Mouse (Mus musculus) gonadal fat pad, adult 2 months (tissue): ENCODE data around the gene Rpp25l. TPM values are rescaled to one million over a fixed set of nuclear protein-coding genes. Genes with fewer than 3 reads are reported as not detected.
"Not testable (repeated sequence)": the region's sequence is repeated elsewhere in the genome, so short reads cannot be mapped to it uniquely, and the experiment has no call there.

ENCODE experiments used
- DNase-seq: peaks from one replicate; pipeline ENCODE4 v3.0.0-alpha.2; 2012; ENCODE audit warnings: low read depth
- polyA plus RNA-seq: library from polyadenylated mRNA; depleted of rRNA; stranded (reverse); fragments of >200 nt; gene quantifications from 2 replicates; pipeline ENCODE4 v1.2.3, GENCODE M21; 2012

The Rpp25l gene
- polyA plus RNA-seq, 1 experiment: 36.2 TPM

GRCm38 (mm10) chr4:41696930-41697841 is 16.1 kb downstream of the Rpp25l start, which contains the start of gene Cntfr:
Gene Cntfr, minus strand, starts transcription at chr4:41697089.
- not testable (repeated sequence) for DNase-seq

GRCm38 (mm10) chr4:41696452-41696851 is 16.9 kb downstream of the Rpp25l start:
- not testable (repeated sequence) for DNase-seq

DNA sequence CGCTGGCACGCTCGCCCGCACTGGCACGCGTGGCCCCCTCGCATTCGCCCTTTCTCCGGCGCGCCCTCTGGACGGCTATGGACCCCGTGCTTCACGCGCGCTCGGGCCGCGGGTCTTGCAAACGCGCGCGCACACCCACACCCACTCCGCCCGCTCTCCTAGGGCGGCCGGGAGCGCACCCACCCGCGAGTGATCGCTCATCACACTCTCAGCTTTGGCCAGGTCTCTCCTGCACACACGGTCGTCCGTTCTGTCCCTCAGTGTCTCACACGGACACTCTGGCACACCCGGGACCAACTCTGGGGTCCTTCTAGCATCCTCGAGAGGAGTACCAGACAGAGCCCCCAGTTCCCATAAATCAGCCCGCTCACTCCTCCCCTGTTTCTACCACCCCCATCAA is 17.5 kb downstream of the Rpp25l start:
- DNase-seq: not testable (repeated sequence)

GRCm38 (mm10) chr4:41693511-41693910 is 19.8 kb downstream of the Rpp25l start:
- DNase-seq: not testable (repeated sequence)

DNA sequence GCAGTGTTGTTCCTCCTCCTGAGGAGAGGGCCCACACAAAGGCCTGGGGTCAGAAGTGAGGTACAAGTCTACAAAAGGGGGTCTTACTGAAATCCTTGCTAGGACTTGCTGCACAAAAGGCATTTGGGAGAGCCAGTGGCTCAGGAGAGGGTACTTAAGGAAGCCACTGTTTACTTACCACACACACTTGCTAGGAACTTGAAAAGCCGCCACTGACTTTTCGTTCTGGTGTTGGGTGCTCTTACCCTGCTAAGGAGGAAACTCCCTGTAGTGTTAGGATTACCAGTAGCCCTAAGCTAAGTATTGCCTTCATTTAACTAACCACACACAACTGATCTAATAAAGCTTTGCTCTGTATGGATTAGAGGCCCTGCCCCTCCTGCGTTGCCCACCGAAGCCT is 23.3 kb downstream of the Rpp25l start:
- not testable (repeated sequence) for DNase-seq

GRCm38 (mm10) chr4:41688562-41688961 is 24.8 kb downstream of the Rpp25l start:
- DNase-seq: not testable (repeated sequence)

- DNase-seq: not testable (repeated sequence)
These were observed 27.3 kb downstream of the Rpp25l start for GRCm38 (mm10) chr4:41685882-41686492.

DNA sequence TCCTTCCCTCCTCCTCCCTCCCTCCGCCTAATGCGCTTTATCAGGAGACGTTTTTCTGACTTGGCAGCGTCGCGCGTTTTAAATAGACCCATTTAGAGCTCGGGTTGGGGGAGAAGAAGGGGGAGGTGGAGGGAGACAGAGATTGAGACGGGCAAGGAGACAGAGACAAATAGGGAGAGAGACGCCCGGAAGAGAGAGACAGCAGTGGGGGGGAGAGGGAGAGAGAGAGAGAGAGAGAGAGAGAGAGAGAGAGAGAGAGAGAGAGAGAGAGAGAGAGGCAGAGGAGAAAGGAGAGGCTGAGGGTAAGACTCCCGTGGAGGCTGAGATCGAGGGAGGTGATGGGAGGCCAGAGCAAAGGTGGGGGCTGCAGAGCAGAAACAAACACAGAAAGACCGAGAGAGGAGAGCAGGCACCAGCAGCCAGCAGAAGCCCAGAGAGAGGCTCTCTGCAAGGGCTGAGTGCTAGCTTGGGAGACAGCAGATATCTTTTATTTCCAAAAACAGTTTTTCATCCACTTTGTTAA is 28.3 kb downstream of the Rpp25l start:
- DNase-seq: not testable (repeated sequence)

DNA sequence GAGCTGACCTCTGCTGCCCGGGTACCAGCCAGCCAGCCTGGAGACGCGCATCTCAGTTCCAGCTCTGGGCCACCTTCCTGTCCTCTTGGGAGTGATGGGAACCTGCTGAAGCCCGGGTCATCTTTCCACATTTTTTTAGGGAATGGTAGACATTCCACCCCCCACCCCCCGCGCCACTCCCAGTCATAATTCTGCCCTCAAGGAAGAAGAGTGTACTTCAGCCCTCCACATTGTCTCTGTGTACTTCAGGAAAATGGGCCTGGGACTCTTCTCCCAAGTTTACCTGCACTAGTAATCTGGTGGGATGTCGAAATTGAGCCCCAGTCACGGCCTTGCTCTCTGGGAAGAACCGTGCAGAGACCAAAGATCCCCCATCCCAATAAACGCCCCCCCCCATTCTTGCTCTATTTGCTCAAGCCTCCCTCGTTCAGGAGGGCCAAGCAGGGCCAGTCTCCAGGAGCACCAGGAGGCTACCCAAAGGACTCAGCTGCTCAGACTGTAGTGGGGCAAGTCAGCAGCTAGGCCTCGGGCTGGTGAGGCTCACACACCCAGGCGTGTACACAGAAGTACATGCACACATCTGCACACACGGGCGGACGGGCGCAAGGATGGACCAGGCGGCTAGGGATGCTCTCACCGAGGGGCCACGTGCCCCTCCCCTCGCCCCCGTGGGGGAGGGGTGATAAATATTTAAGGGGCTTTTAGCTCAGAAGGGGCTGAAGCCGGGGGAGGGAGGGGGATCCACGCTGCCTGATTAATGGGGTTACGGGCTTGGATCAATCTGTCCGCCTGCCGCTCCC is 29.0 kb downstream of the Rpp25l start:
- not testable (repeated sequence) for DNase-seq

- DNase-seq: not testable (repeated sequence)
These were observed 30.0 kb downstream of the Rpp25l start for GRCm38 (mm10) chr4:41683303-41683702.

DNA sequence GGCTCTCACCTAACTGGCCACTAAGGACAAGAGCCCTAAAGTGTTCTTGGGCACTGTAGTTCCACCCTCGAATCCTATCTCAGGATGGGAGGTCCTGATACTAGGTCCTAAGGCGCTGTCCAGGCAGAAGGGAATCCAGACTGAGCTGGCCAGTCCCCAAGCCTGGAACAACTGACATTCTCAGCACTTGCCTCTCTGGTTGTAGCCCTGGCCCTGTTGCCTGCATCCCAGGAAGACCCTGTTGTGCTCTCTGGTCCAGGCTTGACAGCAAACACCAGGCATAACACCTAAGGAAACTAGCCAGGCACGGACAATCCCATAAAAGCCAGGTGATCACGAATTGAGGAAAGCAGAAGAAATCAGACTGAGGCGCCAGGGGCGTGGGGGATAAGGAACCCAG is 30.5 kb downstream of the Rpp25l start:
- DNase-seq: no peak

- no peak for DNase-seq
These were observed 31.4 kb downstream of the Rpp25l start for GRCm38 (mm10) chr4:41681947-41682346.

- DNase-seq: no peak
These were observed 32.2 kb downstream of the Rpp25l start for GRCm38 (mm10) chr4:41681176-41681575.

DNA sequence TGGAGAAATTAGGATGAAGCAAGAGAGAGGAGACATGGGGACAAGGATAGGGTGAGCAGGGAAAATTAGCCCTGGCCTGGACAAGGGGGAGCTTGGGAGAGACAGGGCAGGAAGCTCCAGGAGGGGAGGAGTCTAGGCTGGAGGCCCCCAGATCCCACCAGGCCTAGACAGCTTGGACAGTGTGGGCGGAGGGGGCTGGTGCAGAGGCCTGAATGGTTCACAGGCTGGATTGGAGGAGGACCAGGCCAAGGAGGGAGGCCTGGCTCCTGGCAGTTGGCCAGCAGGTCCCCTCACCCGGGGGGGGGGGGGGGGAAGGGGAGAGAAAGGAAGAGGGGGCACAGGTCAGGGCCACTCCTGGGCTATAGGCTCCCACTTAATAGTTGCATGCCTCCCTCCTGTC is 34.0 kb downstream of the Rpp25l start:
- no peak for DNase-seq

GRCm38 (mm10) chr4:41678863-41679262 is 34.5 kb downstream of the Rpp25l start:
- no peak for DNase-seq

DNA sequence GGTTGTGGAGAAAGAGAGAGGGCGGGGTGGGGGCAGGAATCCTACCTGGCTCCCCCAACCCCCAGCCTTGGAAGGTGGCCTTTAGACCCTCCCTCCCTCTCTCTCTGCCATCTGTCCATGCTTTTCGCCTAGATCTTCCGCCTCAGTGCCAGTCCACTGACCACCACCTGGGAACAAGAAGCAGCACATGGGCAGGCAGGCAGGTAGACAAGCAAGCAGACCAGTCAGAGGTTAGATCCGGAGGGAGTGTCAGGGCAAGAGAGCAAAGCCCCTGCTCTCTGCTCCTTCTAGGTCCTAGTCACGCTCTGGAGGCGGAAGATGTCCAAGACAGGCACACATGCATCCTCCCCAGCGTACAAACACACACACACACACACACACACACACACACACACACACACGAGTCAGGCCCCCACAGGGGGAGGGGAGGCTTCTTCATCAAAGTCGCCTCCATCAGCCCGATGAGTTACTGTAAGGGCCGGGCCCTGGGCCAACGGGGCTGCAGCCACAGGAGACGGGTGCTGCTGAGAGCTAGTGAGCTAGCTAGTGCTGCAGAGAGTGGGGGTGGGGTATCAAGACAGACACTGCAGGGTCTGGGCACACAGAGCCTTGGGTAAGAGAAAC is 36.2 kb downstream of the Rpp25l start:
- DNase-seq: no peak

- no peak for DNase-seq
These were observed 36.9 kb downstream of the Rpp25l start for GRCm38 (mm10) chr4:41676248-41677005.

- DNase-seq: no peak
These were observed 40.1 kb downstream of the Rpp25l start for GRCm38 (mm10) chr4:41673186-41673585.

GRCm38 (mm10) chr4:41672522-41672963 is 40.8 kb downstream of the Rpp25l start:
- no peak for DNase-seq

GRCm38 (mm10) chr4:41671963-41672480 is 41.3 kb downstream of the Rpp25l start:
- no peak for DNase-seq
